Mouse (Mus musculus) cerebellum, adult 11-12 months (tissue): ENCODE data around the gene Ankrd44.

Experiments
- DNase-seq: peaks from one replicate; pipeline ENCODE4 v3.0.0; 2022

Ankrd44 gene

DNA sequence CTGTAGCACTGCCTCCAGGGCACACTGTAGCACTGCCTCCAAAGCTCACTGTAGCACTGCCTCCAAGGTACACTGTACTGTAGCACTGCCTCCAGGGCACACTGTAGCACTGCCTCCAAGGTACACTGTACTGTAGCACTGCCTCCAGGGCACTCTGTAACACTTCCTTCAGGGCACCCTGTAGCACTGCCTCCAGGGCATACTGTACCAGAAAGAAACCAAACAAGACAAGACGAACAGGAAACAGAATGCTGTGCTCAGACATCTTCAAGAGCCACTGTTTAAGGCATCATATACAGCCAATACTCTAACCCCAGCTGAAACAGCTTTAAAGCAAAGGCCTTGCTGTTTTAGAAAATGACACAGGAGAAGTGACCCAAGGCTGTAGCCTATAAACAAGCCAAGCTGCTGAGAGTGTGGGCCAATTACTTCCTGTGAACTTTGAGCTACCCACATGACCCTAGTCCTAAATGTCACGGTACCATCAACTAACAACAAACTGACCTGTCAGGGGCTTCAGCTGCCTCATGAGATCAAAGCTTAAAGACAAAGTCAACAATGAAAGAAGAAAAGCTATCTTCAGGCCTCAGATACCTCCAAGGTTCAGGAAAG is 43.2 kb downstream of the Ankrd44 start:
- no peak for DNase-seq

DNA sequence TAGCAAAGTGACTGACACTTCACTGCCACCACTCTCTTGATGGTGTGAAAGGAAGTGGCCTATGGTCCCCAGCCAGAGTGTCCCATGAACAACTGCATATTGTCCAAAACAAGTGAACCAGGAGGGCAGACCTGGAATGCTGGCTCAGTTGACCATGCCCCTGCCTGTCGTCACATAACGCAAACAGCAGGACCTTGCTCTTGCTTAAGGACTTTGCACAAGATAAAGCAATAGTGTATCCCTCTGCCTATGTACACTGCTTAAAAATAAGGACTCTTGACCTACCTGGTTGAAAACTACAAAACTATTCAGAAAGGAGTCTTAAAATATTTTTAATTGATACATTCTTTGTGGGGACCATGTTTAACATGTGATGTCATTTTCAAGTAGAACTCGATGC is 44.7 kb downstream of the Ankrd44 start:
- no peak for DNase-seq

DNA sequence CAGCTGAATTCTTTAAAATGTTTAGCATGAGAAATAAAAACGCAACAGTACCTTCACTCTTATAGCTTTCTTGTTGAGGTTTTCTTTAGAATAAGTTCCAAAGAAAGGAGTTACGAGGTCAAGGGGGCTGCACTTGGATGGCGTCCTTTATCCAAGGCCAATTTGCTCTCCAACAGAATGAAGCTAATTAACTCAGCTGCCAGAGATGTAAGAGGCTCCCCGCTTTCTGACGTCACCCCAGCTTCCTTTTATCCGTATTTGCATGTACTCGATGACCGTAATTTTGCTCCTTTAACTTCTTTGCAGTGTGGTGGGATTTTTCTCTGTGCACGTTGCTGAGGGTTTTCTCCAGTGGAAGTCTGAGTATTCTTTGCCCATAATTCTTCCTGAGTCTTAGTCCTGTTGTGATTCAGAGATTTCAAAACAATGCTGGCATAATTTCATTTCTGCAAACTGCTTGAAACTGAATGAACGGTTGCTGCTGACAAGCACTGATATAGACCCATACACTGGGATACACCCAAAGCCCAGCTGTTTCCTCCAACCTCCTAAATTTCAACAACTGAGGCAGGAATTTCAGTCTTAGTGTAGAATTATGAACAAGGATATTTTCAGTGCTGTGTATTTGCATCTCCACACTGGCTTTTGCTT is 48.6 kb downstream of the Ankrd44 start:
- no peak for DNase-seq

DNA sequence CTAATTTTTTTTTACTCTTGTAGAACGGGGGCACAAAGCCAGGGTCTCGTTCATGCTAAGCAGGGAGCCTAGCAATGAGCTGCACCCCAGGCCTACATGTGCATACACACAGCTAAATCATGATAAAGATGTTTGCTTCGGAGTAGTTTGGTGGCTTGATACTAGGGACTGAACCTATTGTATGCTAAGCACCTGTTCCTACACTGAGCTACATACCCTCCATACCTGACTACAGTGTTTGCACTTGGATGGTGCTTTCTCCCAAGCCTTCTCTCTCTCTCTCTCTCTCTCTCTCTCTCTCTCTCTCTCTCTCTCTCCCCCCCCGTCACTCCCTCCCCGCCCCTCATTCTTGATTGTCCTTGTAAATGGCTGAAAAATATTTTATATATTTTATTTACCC is 49.2 kb downstream of the Ankrd44 start:
- DNase-seq, result no peak

DNA sequence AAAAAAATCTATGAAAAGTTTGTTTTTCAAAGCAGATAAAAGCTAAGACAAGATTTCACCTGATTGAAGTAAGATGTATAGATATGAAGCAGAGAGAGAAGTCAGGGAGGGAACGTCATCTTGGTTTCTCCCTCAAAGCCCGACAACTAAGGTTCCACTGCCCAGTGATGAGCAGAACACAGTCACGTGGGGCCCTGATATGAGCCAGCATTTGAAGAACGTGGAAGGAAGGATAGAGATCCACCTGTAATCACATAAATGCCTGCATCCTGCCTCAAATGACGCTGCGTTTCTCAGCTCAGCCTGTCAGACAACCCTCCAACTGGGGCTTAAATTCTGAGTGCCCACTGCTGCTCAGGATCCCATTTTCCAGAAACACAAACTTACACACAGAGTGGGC is 52.1 kb downstream of the Ankrd44 start:
- DNase-seq, result no peak

DNA sequence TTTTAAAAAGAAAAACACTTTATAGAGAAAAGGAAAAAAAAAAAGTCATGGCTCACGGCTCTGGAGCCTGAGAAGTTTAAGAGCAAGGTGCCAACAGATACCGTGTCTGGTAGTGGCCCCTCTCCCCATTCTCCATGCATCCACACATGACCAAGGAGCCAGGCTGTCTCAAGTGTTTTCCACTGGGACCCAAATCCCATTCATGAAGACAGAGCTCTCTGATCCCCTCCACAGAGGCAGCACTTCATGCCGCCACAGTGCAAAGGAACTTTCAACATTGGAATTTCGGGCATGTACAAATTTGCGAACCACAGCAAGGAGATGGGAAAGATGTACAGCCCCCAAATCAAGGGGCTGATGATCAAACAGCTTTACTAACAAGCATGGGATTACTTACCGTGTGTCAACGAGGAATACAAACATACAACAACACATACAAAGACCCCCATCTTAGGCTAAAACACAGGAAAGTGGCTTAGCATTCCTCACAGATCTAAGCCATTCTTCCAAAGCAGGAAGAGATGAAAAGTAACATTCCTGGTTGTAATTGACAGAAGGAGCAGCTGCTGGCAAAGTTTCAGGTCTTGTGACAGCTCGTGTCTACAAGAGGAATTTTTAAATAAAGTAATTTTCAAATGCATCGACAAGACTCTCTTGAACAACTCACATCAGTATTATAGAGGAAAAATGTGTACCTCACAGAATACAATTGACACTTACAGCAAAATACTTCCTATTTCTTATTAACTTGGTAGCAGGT is 53.1 kb downstream of the Ankrd44 start:
- DNase-seq, result no peak

DNA sequence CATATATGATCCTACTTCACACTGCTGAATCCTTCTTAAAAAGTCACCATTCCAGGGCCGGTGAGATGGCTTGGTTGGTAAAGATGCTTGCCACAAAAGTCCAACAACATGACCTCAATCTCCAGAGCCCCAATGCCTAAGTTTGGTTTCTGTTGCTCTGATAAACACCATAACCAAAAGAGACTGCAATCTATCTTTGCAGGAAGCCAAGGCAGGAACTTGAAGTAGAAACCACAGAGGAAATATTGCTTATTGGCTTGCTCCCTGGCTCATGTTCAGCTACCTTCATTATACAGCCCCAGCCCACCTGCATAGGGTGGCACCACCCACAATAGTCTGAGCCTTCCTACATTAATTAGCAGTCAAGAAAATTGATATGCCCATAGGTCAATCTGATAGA is 54.9 kb downstream of the Ankrd44 start:
- no peak for DNase-seq

DNA sequence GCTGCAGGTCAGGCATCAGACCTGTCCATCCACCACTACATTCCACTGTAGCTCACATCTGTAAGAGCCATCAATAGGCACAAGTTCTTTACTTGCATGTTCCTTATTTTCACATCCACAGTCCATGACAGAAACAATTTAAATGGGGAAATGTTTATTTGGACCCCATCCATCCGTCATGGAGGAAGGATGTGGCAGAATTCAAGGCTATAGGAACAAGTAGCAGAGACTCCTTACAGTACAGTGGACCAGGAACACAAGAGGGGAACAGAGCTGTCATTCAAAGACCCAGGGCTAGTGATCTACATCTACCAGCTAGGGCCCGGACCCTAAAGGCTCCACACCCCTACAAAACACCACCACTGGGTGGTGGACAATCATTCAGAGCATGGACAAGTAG is 55.6 kb downstream of the Ankrd44 start:
- DNase-seq, result no peak

DNA sequence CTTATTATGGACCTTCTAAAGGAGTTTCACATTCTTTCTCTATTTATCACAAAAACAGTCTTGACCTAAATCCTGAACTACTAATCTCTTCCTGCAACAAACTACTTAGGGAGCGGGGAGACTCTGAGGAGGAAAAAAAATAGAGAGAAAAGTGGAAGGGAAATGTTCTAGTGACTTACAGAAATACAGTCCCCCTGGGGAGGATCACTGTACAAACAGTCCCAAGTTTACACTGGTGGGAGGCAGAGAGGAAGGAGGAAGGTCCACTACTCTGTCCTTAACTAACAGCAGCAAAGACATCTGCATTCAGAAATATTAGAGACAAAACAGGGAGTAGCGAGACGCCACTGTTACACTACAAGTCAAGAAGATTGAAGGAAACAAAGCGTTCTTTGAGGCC is 59.0 kb downstream of the Ankrd44 start:
- no peak for DNase-seq

DNA sequence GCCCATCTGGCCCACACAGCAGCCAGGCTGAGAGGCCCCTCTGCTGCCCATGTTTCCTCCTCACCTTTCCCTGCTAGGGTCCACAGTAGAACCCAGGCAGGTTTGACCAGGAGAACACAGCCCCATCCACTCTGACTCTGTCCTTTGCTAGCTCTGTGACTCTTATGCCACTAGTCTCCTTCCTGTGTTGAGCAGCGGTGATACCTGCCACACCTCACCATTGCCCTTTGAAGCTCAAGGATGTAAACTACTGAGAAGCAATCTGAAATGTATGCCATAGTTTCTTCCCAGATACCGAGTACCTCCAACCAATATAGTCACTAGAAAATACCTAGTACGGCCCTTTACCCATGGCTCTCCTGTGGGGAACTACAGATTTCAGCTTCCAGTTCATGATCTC is 60.1 kb downstream of the Ankrd44 start:
- DNase-seq, result no peak

DNA sequence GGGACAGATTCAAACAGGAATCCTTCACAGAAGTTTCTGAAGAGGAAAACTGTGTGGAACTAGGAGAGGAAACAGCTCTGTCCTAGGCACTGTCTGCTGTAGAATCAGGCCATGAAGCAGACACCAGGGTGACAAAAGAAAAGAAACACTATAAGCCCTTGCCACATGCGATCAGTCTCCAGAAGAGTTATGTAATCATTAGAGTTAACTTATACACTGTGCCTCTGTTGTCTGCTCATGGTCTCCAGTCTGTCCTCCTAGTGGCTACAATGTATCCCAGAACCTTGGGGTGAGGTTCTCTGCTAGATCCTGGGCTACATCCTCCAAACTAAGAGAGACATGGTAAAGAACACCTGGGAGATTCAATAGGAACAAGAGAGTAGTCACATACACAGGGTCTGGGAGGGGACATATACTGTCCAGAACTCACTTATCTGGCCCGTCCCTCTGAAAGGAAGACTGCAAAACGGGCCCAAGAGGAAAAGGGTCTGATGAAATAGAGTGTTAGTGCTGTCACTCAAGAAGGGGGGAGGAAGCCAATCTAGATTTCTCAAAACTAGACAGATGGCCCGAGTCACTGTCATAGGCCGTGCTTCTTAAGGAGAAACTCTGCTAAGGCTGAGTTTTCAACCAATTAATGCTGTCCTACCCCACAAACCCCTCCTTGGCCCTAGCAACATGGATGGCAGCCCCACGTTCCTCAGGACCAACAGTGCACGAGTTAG is 61.1 kb downstream of the Ankrd44 start:
- DNase-seq, result no peak

DNA sequence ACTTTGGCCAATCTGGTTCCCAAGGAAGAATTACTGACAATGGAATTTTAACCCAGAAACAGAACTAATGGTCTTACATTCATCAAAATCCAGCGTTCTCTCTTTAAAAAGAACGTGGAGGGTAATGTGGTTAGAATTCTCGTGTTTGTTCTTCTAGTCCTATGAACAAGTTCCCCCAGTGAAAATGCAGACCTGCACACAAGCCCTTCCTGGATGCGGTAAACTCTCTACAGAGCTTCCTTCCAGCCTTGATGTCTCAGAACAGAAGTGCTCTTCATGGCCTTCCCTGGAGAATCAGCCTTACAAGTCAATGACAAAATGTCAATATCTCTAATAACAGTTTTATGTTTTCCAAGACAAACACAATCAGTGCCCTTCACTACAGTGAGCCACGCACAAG is 65.8 kb downstream of the Ankrd44 start:
- DNase-seq, result no peak

DNA sequence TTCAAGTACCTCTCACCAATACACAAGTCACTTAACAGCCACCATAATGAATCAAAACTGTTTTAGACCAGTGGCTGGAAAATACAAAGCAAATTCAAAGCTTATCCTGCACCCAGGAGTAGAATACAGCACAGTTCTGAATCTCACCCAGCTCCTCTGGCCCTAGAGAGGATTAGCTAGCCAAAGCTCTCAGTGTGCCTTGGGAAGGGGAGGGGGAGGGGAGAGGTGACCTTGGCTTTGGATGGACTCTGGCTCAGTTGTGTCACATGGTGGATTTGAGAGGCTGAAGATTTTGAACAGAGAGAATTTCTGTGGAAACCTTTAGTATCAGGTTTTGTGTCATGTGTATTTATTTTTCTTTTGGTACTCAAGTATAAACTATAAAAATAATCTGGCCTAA is 66.3 kb downstream of the Ankrd44 start:
- DNase-seq, result no peak

DNA sequence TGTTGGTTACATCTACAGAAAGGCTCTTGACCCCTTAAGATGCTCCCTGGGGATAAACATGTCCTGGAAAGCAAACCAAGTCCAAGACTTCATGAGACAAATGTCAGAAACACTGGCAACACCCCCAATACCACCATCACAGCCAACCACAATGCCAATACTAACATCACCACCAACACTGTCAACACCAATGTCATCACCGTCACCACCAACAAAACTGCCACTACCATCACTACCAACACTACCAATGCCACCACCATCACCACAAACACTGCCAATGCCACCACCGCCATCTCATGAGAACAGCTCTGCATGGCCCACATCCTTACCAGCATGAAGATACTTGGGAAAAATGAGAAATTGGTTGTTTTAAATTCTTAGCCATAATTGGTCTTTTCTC is 67.3 kb downstream of the Ankrd44 start:
- no peak for DNase-seq

DNA sequence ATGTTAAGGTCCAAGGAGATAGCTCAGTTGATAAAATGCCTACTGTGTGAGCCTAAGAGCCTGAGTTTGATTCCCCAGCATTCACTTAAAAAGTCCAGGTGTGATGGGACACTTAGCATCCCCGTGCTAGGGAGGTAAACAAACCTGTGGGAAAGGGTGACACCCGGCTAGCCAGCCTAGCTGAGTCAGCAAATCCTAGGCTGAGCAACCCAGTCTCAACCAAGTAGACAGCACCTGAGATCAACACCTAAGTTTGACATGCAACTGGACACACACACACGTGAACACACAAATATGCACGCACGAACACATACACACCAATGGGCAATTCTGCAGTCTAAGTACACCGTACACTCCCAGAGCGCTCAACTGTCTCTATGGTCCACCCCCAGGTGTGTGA is 69.7 kb downstream of the Ankrd44 start:
- no peak for DNase-seq

DNA sequence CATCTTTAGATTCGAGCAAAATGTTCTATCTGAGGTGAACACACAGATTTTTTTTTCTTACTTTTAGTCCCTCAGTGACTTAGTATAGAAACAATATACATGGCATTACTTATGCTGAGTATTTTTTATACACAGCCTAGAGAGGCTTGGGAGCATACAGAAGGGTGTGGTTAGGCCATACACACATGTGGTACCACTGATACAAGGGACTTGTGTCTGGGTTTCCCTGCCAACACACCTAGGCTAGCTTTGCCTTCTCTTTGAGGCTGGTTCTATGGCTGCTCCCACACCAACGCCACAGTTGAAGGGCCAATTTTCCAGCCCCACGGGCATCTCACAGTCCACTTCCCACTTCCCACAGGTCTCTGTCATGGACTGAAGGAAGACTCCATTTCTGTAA is 70.2 kb downstream of the Ankrd44 start:
- no peak for DNase-seq

DNA sequence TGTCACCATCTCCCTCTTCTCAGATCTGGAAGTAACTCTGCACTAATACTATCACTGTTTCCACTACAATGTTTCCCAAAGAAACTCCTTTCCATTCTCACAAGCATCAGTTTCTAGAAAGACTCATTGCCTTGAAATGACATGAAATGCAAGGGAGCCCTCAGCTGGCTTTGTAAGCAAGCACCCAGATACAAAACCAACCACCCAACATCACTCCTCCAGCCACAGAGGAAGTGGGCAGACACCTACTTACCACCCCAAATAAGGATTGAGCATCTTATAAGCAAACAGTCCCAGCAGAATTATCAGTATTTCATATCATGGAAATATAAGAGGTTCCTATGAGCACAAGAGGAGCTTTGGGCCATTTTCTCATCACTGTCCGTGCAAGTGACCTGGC is 71.8 kb downstream of the Ankrd44 start:
- no peak for DNase-seq

DNA sequence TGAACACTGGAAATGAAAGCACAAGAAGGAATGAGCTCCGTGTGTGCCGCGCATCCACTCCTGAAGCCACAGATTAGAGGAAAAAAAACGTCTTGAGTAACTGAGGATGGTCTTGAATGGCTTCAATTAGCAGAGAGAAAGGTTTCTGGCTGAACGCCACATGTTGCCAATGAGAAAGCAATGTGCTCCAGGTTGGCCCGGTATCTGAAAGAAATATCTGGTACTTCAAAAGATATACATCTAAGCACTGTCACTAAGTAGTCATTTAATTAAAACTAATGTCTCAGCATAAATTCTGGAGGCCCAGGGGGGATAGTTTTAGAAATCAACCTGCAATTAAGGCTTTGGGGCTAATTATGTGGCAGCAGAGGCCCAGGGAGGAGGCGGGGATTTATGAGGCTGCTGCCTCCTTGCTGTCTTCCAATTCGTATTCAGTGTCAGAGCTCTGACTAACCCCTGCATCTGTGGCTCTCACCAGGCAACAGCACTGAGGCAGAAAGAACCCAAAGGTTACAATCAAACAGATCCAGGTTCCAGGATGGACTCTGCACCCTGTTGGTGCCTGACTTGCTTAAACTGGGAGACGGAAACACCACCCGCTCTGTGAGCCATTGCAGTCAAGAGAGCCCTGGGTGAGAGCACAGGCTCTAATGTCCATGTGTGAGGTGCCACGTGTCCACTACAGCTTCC is 72.7 kb downstream of the Ankrd44 start:
- no peak for DNase-seq

DNA sequence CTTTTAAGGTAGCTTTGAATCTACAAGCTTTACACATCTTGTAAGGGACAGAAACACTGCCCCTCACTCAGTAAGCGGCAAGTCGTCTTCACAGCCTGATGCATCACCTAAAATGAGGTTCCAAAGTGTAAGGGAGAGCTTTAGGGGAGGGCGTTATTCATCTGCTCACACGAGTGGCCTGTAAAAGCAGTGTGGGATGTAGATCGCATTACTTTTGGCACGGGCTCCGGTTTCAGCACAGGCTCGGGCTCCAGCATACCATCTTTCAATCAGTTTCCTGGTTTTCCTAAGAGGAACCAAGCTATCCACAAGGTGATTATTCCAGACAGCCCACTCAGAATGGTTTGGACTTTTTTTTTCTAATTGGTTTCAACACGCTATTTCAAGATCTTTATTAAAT is 74.6 kb downstream of the Ankrd44 start:
- no peak for DNase-seq

DNA sequence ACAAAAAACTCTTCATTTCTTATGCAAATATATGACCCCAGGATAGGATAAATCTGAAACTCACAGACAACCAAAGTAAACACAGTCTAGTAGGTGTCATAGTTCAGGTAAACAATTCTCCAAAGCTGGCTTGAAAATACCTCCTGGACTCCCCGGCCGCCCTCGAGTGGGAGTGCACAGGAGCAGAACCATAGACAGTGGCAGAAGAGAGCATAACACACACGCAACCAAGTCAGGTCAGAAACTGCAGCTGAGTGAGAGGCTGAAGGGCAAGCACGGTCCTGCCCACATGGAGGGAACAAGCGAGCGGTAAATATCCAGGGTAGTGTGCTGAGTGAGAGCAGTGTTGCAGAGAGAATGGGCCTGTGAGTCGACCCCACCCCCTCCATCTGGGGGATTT is 76.1 kb downstream of the Ankrd44 start:
- no peak for DNase-seq

DNA sequence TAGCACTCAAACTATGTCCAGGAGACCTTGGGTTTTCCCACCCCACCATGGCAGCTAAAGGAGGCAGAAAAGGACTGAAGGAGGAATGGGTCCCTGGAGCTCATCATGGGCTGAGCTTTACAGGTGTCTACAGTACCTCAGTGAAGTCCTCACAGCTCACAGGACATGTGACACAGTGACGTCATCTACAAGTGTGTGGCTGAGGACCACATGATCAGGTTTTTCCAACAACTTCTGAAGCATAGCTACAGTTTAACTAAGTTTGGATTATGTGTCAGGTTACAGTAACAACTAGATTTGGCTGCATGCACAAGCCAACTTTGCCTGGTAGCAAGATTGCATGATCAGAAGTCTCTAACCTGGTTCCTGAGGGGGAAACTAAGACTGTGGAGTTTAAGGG is 78.9 kb downstream of the Ankrd44 start:
- no peak for DNase-seq

DNA sequence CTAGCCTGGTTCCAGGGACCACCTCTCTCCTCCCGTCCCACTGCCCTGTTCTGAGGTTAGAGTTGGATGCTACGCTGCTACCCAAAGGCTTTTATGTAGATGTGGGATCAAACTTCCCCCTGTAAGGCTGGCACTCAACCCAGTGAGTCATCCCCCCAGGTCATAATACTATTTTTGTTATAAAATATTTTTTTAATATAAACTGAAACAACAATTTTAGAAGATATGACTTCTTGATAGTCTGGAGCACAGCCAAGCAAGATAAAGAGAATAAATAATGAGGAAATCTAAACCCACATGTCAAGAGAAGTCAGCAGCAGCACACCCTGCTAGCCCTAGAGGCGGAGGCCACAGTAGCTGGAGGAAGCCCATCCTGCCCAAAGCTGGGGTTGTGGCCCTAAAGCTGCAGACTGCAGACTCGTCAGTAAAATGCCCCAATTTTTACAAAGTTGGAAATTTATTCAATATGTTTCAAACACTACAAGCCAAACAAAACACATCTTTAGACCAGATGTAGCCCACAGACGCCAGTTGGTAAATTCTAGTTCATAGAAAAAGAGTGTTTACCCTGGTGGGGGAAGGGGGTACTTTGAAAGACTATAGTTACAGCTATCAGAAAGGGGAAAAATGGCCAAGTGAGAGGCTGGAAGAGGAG is 79.7 kb downstream of the Ankrd44 start:
- no peak for DNase-seq

DNA sequence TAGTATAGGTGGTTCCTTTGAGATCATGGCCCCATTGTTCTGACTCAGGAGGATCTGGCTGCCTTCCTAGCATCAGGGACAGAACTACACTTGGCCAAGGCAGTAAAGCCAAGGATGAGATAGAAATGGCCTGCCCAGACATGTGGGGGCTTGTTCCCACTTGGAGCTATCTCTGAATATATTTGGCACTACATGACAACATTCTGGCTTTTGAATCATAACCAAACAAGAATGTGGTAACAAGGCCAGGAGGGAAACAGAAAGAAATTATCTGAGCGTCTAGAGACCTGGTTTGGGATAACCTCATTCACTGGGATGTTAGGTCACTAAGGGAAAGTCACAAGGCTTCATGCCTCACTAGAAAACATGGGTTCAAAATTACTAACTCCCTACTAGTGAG is 81.8 kb downstream of the Ankrd44 start:
- no peak for DNase-seq
